Mouse (Mus musculus) midbrain, embryonic 16.5 days (tissue): ENCODE results near the gene Tmem178b. TPM values are rescaled to one million over a fixed set of nuclear protein-coding genes. Genes with fewer than 3 reads are reported as not detected.

Experiments
- ATAC-seq: fragments of 200-750 bp; cut with Nextera tagmentation; 2 replicates; pipeline ENCODE4 v1.8.0; 2017; ENCODE audit warnings: moderate TSS enrichment
- H3K27ac ChIP-seq: fragments of 300-500 bp; sonication (generic); 2 replicates; pipeline ENCODE4 v1.5.1; 2014; ENCODE audit warnings: mild to moderate bottlenecking, low read length, mixed read lengths
- H3K27me3 ChIP-seq: fragments of 300-500 bp; sonication (generic); 2 replicates; pipeline ENCODE4 v1.6.1; 2014; ENCODE audit warnings: low read depth, low read length, mixed read lengths; ENCODE audit not compliant: control insufficient read depth, insufficient read depth
- H3K36me3 ChIP-seq: fragments of 300-500 bp; sonication (generic); 2 replicates; pipeline ENCODE4 v1.6.1; 2014; ENCODE audit warnings: mild to moderate bottlenecking, low read length, moderate library complexity, mixed read lengths; ENCODE audit not compliant: control insufficient read depth, insufficient read depth
- H3K4me1 ChIP-seq: fragments of 300-500 bp; sonication (generic); 2 replicates; pipeline ENCODE4 v1.6.1; 2014; ENCODE audit warnings: mild to moderate bottlenecking, low read length, mixed read lengths; ENCODE audit not compliant: control insufficient read depth, insufficient read depth
- H3K4me2 ChIP-seq: fragments of 300-500 bp; sonication (generic); 2 replicates; pipeline ENCODE4 v1.6.1; 2014; ENCODE audit warnings: mild to moderate bottlenecking, low read length, mixed read lengths
- H3K4me3 ChIP-seq: fragments of 300-500 bp; sonication (generic); 2 replicates; pipeline ENCODE4 v1.5.1; 2014; ENCODE audit warnings: low read depth, mild to moderate bottlenecking, low read length, moderate library complexity, mixed read lengths
- H3K9ac ChIP-seq: fragments of 300-500 bp; sonication (generic); 2 replicates; pipeline ENCODE4 v1.6.1; 2014; ENCODE audit warnings: low read depth, low read length, mixed read lengths
- H3K9me3 ChIP-seq: fragments of 300-500 bp; sonication (generic); replicated peaks from 2 replicates; pipeline ENCODE4 v1.6.1; 2014; ENCODE audit warnings: mild to moderate bottlenecking, low read length, mixed read lengths; ENCODE audit not compliant: control insufficient read depth, poor library complexity, severe bottlenecking
- WGBS: fragments of 180-500 bp; shearing (Covaris S2); extraction: QIAGEN DNeasy Blood & Tissue Kit; methylation state at CpG from one replicate; pipeline ENCODE4 v1.1.7; 2014; 5-methylcytosine and 5-hydroxymethylcytosine counted together
- polyA plus RNA-seq: library from polyadenylated mRNA; unstranded; fragments of >200 nt; fragmentation: Nextera tagmentation; extraction: Ambion mirVana; gene quantifications from 2 replicates; pipeline ENCODE4 v1.2.1, GENCODE M21; 2015

Gene Tmem178b
- polyA plus RNA-seq, 1 experiment from 2014 or later, result 32.8 TPM

DNA sequence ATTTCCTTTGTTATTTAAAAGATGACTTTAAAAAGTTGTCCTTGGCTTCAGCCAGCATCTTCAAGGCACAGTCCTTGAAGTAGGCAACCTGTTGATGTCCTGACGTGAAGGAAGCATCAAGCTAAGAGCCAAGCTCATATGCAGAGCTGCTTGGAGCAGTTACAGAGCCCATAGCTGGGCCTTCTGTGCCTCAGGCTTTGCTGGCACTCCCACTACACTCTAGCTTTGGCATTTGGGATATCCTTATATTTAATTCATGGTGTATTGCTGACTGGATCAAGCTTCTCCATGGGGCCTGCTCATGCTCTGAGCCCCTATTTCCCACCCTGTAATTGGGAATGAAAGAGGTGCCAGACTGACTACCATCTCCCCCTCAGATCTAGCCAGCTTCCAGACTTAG, 179.5 kb downstream of the Tmem178b start:
- Histone ChIP-seq H3K36me3 (no peaks in the 10 kb centered on the region), H3K27me3 (no peaks in the 10 kb centered on the region), H3K9me3 (no peaks in the 10 kb centered on the region), H3K4me1 (peaks cover 17% of the 10 kb centered on the region), H3K9ac (no peak overlapping the region), H3K4me2 (no peak overlapping the region), H3K27ac (no peak overlapping the region), H3K4me3 (no peak overlapping the region)
- ATAC-seq, result no peak
- 90% methylated on average over 1 of the region's 1 CpGs for WGBS

GRCm38 (mm10) chr6:40059466-40059865, 186.4 kb downstream of the Tmem178b start:
- WGBS, result 84% methylated on average over 3 of the region's 3 CpGs

DNA sequence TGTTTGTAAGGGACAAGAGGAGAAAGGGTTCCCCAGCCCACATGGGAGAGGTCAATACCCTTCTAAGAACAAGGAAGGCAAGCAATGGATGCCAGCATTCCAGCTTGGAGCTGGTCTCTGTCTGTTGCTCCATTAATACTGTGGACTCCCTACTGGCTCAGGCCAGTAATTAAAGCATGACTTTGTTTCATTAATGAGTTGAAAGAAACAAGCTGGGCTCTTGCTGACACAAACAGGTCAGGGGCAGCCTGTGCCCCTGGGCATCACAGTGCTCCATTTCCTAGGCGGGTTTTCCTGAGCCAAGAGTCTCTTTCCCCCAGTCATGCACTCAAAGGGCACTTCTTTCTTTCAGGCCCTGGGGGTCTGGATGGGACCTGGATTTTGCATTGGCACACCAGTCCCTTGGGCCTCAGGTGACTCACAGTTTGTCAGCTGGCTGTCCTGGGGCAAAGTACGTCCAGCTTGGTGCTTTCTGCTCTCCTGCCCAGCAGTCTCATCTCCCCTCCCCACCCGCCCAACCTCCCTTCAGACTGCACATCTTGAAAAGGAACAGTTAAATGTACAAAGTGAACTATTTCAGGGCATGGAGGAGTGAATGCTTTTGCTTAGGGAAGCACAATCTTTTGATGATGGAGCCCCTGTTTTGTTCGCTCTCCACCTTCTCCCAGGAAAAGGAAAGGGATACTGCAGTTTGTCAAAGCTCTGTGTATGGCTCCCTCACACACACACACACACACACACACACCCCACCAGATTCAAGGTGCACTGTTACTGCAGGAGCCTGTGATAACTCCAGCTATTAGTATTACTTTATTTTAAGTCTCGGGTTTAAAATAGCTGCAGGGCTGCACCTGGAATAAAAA, 188.5 kb downstream of the Tmem178b start:
- Histone ChIP-seq H3K4me2 (no peak overlapping the region), H3K9me3 (no peaks in the 10 kb centered on the region), H3K27me3 (no peaks in the 10 kb centered on the region), H3K4me3 (no peak overlapping the region), H3K36me3 (no peaks in the 10 kb centered on the region), H3K9ac (no peak overlapping the region), H3K27ac (peak overlapping the region; percentile 32; the same call in 1 of the 2 replicates), H3K4me1 (peaks cover 18% of the 10 kb centered on the region; the same call in 1 of the 2 replicates)
- ATAC-seq, result 0 out of 2 replicates have a peak, but pooled peaks have one; percentile 52
- 55% methylated on average over 5 of the region's 5 CpGs for WGBS

More at GRCm38 (mm10) chr6:40059466-40059865, 186.4 kb downstream of the Tmem178b start:
- Histone ChIP-seq H3K4me1 (peaks cover 18% of the 10 kb centered on the region; the same call in 1 of the 2 replicates), H3K9me3 (no peaks in the 10 kb centered on the region), H3K36me3 (no peaks in the 10 kb centered on the region), H3K4me2 (no peak overlapping the region), H3K27me3 (no peaks in the 10 kb centered on the region), H3K27ac (no peak overlapping the region), H3K4me3 (no peak overlapping the region), H3K9ac (no peak overlapping the region)
- ATAC-seq, result no peak

DNA sequence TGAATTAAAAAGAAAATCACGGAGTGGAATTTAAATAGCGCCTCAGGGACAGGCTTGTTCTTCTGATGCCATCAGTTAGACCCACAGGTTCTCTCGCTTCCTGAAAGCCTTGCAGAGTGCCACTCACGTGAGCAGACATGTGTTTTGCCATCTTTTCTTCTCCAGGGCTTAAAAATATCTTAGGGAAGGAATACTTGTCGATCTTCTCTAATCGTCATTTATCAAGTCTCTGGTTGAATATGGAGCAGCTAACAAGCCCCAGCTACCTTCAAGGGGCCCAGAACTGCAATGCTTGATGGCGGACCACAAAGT, 189.1 kb downstream of the Tmem178b start:
- Histone ChIP-seq H3K4me1 (peaks cover 18% of the 10 kb centered on the region; the same call in 1 of the 2 replicates), H3K4me2 (no peak overlapping the region), H3K9ac (no peak overlapping the region), H3K36me3 (no peaks in the 10 kb centered on the region), H3K4me3 (no peak overlapping the region), H3K27ac (peak overlapping the region; percentile 32; the same call in 1 of the 2 replicates), H3K9me3 (no peaks in the 10 kb centered on the region), H3K27me3 (no peaks in the 10 kb centered on the region)
- 67% methylated on average over 7 of the region's 7 CpGs for WGBS
- no peak for ATAC-seq

DNA sequence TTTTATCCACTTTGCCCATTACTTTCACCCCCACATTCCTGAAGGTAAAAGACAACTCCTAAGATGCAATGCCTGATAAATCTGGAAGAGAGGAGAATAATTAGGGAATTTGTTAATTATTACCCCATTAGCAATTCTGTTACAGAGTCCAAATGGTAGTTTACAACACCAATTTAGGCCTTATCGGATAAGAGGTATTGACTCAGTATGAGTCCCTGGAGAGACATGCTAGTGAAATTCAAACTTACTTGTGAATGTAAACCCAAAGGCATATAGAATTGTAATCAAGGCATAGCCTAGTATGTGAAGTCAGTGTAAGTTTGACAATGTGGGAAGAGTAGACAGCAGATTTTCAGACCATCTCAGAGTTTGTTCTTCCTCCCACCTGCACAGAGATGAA, 190.4 kb downstream of the Tmem178b start:
- H3K4me1 ChIP-seq, result peaks cover 23% of the 10 kb centered on the region; the same call in 1 of the 2 replicates
- no peak for ATAC-seq
- no peaks in the 10 kb centered on the region for H3K9me3 ChIP-seq
- H3K36me3 ChIP-seq, result no peaks in the 10 kb centered on the region
- no peak overlapping the region for H3K4me3 ChIP-seq
- 94% methylated on average over 1 of the region's 1 CpGs for WGBS
- no peaks in the 10 kb centered on the region for H3K27me3 ChIP-seq
- no peak overlapping the region for H3K27ac ChIP-seq
- H3K9ac ChIP-seq, result no peak overlapping the region
- no peak overlapping the region for H3K4me2 ChIP-seq

DNA sequence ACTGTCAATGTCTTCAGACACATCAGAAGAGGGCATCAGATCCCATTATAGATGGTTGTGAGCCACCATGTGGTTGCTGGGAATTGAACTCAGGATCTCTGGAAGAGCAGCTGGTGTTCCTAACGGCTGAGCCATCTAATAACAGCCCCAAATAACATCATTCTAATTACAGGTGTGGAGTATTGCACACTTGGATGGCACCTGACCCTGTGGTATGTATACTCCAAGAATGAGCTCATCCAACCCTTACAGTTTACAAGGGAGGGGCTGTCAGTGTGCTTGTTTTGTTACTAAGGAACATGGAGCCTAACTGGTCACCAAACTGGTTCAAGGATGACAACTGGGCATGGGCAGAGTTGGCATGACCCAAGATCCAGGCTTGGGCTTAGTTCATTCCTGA, 190.8 kb downstream of the Tmem178b start:
- no peaks in the 10 kb centered on the region for H3K36me3 ChIP-seq
- no peak overlapping the region for H3K4me3 ChIP-seq
- no peak for ATAC-seq
- H3K4me2 ChIP-seq, result no peak overlapping the region
- H3K4me1 ChIP-seq, result peaks cover 23% of the 10 kb centered on the region; the same call in 1 of the 2 replicates
- H3K9ac ChIP-seq, result no peak overlapping the region
- no peak overlapping the region for H3K27ac ChIP-seq
- WGBS, result 85% methylated on average over 1 of the region's 1 CpGs
- H3K9me3 ChIP-seq, result no peaks in the 10 kb centered on the region
- H3K27me3 ChIP-seq, result no peaks in the 10 kb centered on the region

GRCm38 (mm10) chr6:40064342-40064741, 191.3 kb downstream of the Tmem178b start:
- WGBS, result 68% methylated on average over 2 of the region's 2 CpGs
- ATAC-seq, result no peak
- no peaks in the 10 kb centered on the region for H3K9me3 ChIP-seq

GRCm38 (mm10) chr6:40068467-40068866, 195.4 kb downstream of the Tmem178b start:
- H3K27ac ChIP-seq, result 0 out of 2 replicates have a peak overlapping the region, but pooled peaks have one; percentile 4
- H3K4me2 ChIP-seq, result no peak overlapping the region
- H3K36me3 ChIP-seq, result no peaks in the 10 kb centered on the region
- no peak overlapping the region for H3K4me3 ChIP-seq
- ATAC-seq, result no peak
- H3K27me3 ChIP-seq, result no peaks in the 10 kb centered on the region
- whole genome bisulfite sequencing, result 78% methylated on average over 6 of the region's 6 CpGs
- peaks cover 7% of the 10 kb centered on the region; the same call in 1 of the 2 replicates for H3K4me1 ChIP-seq
- H3K9me3 ChIP-seq, result no peaks in the 10 kb centered on the region
- no peak overlapping the region for H3K9ac ChIP-seq

More at GRCm38 (mm10) chr6:40064342-40064741, 191.3 kb downstream of the Tmem178b start:
- H3K27ac ChIP-seq, result no peak overlapping the region
- no peaks in the 10 kb centered on the region for H3K27me3 ChIP-seq
- H3K4me2 ChIP-seq, result no peak overlapping the region
- H3K4me3 ChIP-seq, result no peak overlapping the region
- no peak overlapping the region for H3K9ac ChIP-seq
- H3K36me3 ChIP-seq, result no peaks in the 10 kb centered on the region
- peaks cover 23% of the 10 kb centered on the region; the same call in 1 of the 2 replicates for H3K4me1 ChIP-seq

GRCm38 (mm10) chr6:40071007-40071406, 197.9 kb downstream of the Tmem178b start:
- H3K9me3 ChIP-seq, result no peaks in the 10 kb centered on the region
- H3K9ac ChIP-seq, result no peak overlapping the region
- no peak overlapping the region for H3K4me2 ChIP-seq
- no peaks in the 10 kb centered on the region for H3K36me3 ChIP-seq
- H3K4me1 ChIP-seq, result peaks cover 7% of the 10 kb centered on the region; the same call in 1 of the 2 replicates
- no peak overlapping the region for H3K27ac ChIP-seq
- WGBS, result 74% methylated on average over 3 of the region's 3 CpGs
- no peak overlapping the region for H3K4me3 ChIP-seq
- no peaks in the 10 kb centered on the region for H3K27me3 ChIP-seq
- no peak for ATAC-seq
